Mouse (Mus musculus): ENCODE measurements around the gene Gramd4. TPM values are rescaled to one million over a fixed set of nuclear protein-coding genes. Genes with fewer than 3 reads are reported as not detected.
A peak's percentile ranks its signal among the peaks of the same experiment; 100 is the strongest.
"Not testable (repeated sequence)": the region's sequence is repeated elsewhere in the genome, so short reads cannot be mapped to it uniquely, and the experiment has no call there.

The Gramd4 gene
- polyA plus RNA-seq, 1 experiment from 2014 or later: 17.4 TPM

GRCm38 (mm10) chr15:86051878-86052478, 5.5 kb upstream of the Gramd4 start:
- no peaks in the 10 kb centered on the region for H3K27me3 ChIP-seq
- H3K4me1 ChIP-seq: peaks cover 18% of the 10 kb centered on the region
- H3K4me3 ChIP-seq (replicated peaks): no peak overlapping the region
- 24% methylated on average over 6 of the region's 6 CpGs for WGBS
- H3K36me3 ChIP-seq: no peaks in the 10 kb centered on the region
- no peak overlapping the region for H3K9ac ChIP-seq
- H3K27ac ChIP-seq: 0 out of 2 replicates have a peak overlapping the region, but pooled peaks have one; percentile 18
- H3K9me3 ChIP-seq (replicated peaks): no peaks in the 10 kb centered on the region
- H3K4me2 ChIP-seq: peak overlapping the region; percentile 17; the same call in 1 of the 2 replicates
- ATAC-seq (replicated peaks; ENCODE audit: low FRiP score): peak; percentile 55; the same call in 1 of the 2 replicates

- no peaks in the 10 kb centered on the region for H3K36me3 ChIP-seq
These were observed 3.5 kb upstream of the Gramd4 start for GRCm38 (mm10) chr15:86053890-86054536.

DNA sequence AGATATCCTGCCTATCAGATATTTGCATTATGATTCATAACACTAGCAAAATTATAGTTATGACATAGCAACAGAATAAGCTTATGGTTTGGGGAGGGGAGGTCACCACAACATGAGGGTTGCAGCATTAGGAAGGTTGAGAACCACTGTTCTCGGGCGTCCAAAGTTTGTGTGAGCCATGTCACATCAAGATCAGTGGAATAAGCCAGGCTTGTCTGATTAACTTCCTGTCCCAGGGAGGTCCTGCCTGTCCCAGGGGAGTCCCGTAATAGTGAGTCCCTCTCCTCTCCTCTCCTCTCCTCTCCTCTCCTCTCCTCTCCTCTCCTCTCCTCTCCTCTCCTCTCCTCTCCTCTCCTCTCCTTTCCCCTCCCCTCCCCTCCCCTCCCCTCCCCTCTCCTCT, 2.6 kb upstream of the Gramd4 start:
- not testable (repeated sequence) for H3K4me2 ChIP-seq; H3K27ac ChIP-seq; H3K36me3 ChIP-seq; H3K9ac ChIP-seq; H3K4me3 ChIP-seq (replicated peaks); H3K9me3 ChIP-seq (replicated peaks); ATAC-seq (replicated peaks; ENCODE audit: low FRiP score); H3K27me3 ChIP-seq
- H3K4me1 ChIP-seq: peaks cover 41% of the 10 kb centered on the region
- 52% methylated on average over 3 of the region's 3 CpGs for WGBS

More at GRCm38 (mm10) chr15:86053890-86054536, 3.5 kb upstream of the Gramd4 start:
- H3K4me3 ChIP-seq (replicated peaks): no peak overlapping the region
- H3K9me3 ChIP-seq (replicated peaks): no peaks in the 10 kb centered on the region
- WGBS: 43% methylated on average over 2 of the region's 2 CpGs
- ATAC-seq (replicated peaks; ENCODE audit: low FRiP score): no peak
- no peak overlapping the region for H3K27ac ChIP-seq
- no peak overlapping the region for H3K4me2 ChIP-seq
- H3K27me3 ChIP-seq: no peaks in the 10 kb centered on the region
- H3K4me1 ChIP-seq: peaks cover 33% of the 10 kb centered on the region
- H3K9ac ChIP-seq: no peak overlapping the region

DNA sequence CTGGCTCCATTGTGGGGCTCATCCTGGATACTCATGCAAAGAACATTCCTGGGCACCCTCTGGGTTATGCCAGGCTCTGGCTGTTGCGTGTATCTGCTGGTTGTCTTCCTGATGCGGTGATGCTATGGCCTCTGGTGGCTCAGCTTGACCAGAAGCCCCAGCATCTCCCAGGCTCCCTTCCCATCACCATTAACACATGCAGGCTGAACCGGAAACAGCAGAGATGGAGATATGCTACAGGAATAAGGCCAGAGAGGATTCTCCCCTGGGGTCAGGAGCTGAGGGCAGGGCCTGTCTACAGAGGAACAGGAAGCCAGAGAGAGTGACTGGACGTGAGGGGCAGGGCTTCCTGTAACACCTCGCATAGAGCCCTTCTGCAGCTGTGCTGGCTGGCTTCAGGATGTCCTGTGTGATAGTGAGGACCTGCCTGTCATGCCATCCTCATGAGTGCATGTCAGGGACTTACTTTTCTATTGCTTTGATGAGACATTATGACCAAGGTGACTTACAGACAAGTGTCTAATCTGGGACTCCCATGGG, 1.2 kb upstream of the Gramd4 start:
- Histone ChIP-seq H3K27ac (0 out of 2 replicates have a peak overlapping the region, but pooled peaks have one; percentile 79), H3K36me3 (no peaks in the 10 kb centered on the region), H3K4me3 (replicated peaks) (no peak overlapping the region), H3K4me2 (no peak overlapping the region), H3K27me3 (no peaks in the 10 kb centered on the region), H3K9ac (no peak overlapping the region), H3K4me1 (peaks cover 55% of the 10 kb centered on the region), H3K9me3 (replicated peaks) (no peaks in the 10 kb centered on the region)
- no peak for ATAC-seq (replicated peaks; ENCODE audit: low FRiP score)
- 73% methylated on average over 5 of the region's 5 CpGs for WGBS

- Histone ChIP-seq H3K9me3 (replicated peaks) (no peaks in the 10 kb centered on the region), H3K27ac (peak overlapping the region; percentile 79), H3K4me3 (replicated peaks) (peak overlapping the region; percentile 91), H3K9ac (peak overlapping the region; percentile 86), H3K4me1 (peaks cover 58% of the 10 kb centered on the region), H3K36me3 (no peaks in the 10 kb centered on the region), H3K4me2 (peak overlapping the region; percentile 82), H3K27me3 (no peaks in the 10 kb centered on the region)
- WGBS: 10% methylated on average over 7 of the region's 7 CpGs
- 0 out of 2 replicates have a peak, but pooled peaks have one; percentile 22 for ATAC-seq (replicated peaks; ENCODE audit: low FRiP score)
These were observed 413 bp downstream of the Gramd4 start for GRCm38 (mm10) chr15:86057908-86058307.

GRCm38 (mm10) chr15:86058394-86058915, 960 bp downstream of the Gramd4 start:
- Histone ChIP-seq H3K36me3 (no peaks in the 10 kb centered on the region), H3K4me2 (peak overlapping the region; percentile 82), H3K4me1 (peaks cover 64% of the 10 kb centered on the region), H3K9ac (peak overlapping the region; percentile 86), H3K9me3 (replicated peaks) (no peaks in the 10 kb centered on the region), H3K4me3 (replicated peaks) (peak overlapping the region; percentile 91), H3K27ac (peak overlapping the region; percentile 82), H3K27me3 (no peaks in the 10 kb centered on the region)
- 0% methylated on average over 28 of the region's 70 CpGs for WGBS
- ATAC-seq (replicated peaks; ENCODE audit: low FRiP score): peak; percentile 63

DNA sequence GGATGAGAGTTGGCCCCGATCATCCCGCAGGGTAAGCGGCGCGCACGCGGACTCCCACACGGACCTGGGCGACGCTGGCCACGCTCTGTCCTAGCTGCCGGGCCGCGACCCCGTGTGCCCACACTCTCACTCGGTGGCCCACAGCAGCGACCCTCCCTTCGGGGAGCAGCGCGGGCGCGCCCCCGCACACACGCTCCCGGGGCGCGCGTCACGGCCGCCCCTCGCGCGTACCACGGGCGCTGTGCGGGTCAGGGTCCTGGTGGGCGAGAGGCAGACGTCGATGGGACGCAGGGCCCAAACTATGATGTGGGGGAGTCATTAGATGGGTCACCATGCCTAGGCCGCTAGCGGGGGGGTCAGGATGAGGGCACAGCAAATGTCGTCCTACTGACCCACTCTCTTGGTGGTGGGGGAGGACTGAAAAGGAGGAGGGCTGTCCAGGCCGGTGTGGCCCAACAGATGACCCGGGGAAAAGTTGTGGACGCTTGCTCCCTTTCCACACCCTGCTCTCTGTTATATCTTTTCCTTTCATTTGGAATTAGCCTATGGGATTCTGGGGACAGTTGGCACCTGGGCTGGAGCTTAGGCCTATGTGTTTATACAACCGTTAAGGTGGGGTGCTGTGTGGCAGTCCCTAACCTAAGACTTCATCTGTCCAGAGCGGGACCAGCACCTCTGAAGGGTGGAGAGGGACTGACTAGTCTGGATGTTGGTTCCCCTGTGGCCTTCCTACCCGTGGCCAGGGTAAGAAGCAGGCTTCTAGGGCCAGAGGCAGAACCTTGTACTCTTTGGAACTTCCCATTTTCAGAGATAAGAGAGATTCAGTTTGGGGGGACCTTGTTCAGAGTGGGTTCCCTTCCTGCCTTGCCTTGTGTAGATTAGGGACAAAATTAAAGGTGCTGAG, 1.7 kb downstream of the Gramd4 start:
- 2% methylated on average over 49 of the region's 49 CpGs for WGBS
- Histone ChIP-seq H3K36me3 (no peaks in the 10 kb centered on the region), H3K4me2 (peak overlapping the region; percentile 82), H3K9me3 (replicated peaks) (no peaks in the 10 kb centered on the region), H3K4me3 (replicated peaks) (peak overlapping the region; percentile 91), H3K4me1 (peaks cover 71% of the 10 kb centered on the region), H3K9ac (peak overlapping the region; percentile 86), H3K27me3 (no peaks in the 10 kb centered on the region), H3K27ac (peak overlapping the region; percentile 82)
- ATAC-seq (replicated peaks; ENCODE audit: low FRiP score): peak; percentile 17; the same call in 1 of the 2 replicates

DNA sequence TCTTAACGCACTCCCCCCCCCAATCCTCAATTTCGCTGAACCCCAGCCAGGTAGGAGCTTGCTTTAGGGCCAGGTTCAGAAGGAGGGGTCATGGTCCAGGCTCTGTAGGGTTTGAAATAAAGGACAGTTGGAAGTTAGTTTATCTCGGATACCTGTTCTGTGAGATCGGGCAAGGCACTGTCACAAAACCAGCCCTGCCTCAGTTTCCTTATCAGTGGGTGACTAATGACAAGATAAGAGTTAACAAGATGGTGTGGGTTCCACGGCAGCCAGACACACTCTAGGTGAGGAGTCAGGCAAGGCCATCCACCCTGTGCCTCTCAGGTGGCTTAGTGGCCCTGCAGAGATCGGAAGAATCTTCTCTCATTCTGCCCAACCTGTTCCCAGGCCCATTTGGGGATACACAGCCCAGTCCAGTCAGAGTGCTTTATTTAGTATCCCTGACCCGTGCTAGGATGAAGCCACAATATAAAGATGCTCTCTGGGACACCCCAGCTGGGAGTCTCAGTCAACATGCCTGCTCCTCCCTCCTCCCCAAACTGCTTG, 2.4 kb downstream of the Gramd4 start:
- WGBS: 73% methylated on average over 7 of the region's 7 CpGs
- Histone ChIP-seq H3K27me3 (no peaks in the 10 kb centered on the region), H3K9ac (peak overlapping the region; percentile 86; the same call in 1 of the 2 replicates), H3K9me3 (replicated peaks) (no peaks in the 10 kb centered on the region), H3K27ac (0 out of 2 replicates have a peak overlapping the region, but pooled peaks have one; percentile 3), H3K4me3 (replicated peaks) (peak overlapping the region; percentile 91), H3K4me1 (peaks cover 78% of the 10 kb centered on the region), H3K4me2 (peak overlapping the region; percentile 82), H3K36me3 (no peaks in the 10 kb centered on the region)
- no peak for ATAC-seq (replicated peaks; ENCODE audit: low FRiP score)

DNA sequence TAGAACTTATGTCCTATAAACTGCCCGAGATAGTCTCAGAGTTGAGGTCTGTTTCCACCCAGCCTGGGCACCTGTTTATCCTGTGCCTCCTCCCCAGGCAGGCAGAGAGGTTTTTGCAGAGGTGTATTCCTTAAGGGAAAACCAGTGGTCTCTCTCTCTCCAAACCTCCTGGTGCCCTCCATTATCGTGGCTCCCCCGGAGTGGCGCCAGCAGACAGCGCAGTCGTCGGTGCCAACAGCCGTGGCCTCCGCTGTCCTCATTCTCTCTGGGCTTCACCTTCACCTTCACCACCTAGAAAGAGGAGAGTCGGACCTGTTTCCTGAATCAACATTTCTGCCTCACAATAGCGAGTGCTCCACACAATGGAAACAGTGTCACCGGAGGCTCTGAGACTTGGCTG, 3.1 kb downstream of the Gramd4 start:
- peak overlapping the region; percentile 82; the same call in 1 of the 2 replicates for H3K4me2 ChIP-seq
- no peaks in the 10 kb centered on the region for H3K36me3 ChIP-seq
- no peaks in the 10 kb centered on the region for H3K27me3 ChIP-seq
- H3K9me3 ChIP-seq (replicated peaks): no peaks in the 10 kb centered on the region
- H3K9ac ChIP-seq: no peak overlapping the region
- 85% methylated on average over 12 of the region's 12 CpGs for WGBS
- 0 out of 2 replicates have a peak overlapping the region, but pooled peaks have one; percentile 41 for H3K27ac ChIP-seq
- no peak for ATAC-seq (replicated peaks; ENCODE audit: low FRiP score)
- peaks cover 83% of the 10 kb centered on the region for H3K4me1 ChIP-seq
- H3K4me3 ChIP-seq (replicated peaks): no peak overlapping the region

- H3K9me3 ChIP-seq (replicated peaks): no peaks in the 10 kb centered on the region
- H3K27ac ChIP-seq: peak overlapping the region; percentile 41; the same call in 1 of the 2 replicates
- ATAC-seq (replicated peaks; ENCODE audit: low FRiP score): no peak
- H3K4me2 ChIP-seq: 0 out of 2 replicates have a peak overlapping the region, but pooled peaks have one; percentile 17
- H3K4me1 ChIP-seq: peaks cover 86% of the 10 kb centered on the region
- no peak overlapping the region for H3K4me3 ChIP-seq (replicated peaks)
- H3K27me3 ChIP-seq: no peaks in the 10 kb centered on the region
- no peak overlapping the region for H3K9ac ChIP-seq
- WGBS: 85% methylated on average over 7 of the region's 7 CpGs
- no peaks in the 10 kb centered on the region for H3K36me3 ChIP-seq
These were observed 3.7 kb downstream of the Gramd4 start for GRCm38 (mm10) chr15:86061221-86061620.

Measured in kidney, embryonic 15.5 days (tissue).